Mouse (Mus musculus): Measurements from ENCODE around the gene Ppp1r37. TPM values are rescaled to one million over a fixed set of nuclear protein-coding genes. Genes with fewer than 3 reads are reported as not detected.
"Not testable (repeated sequence)": the region's sequence is repeated elsewhere in the genome, so short reads cannot be mapped to it uniquely, and the experiment has no call there.

The Ppp1r37 gene
- total RNA-seq, 2 experiments from 2014 or later, result 116 to 118 TPM

DNA sequence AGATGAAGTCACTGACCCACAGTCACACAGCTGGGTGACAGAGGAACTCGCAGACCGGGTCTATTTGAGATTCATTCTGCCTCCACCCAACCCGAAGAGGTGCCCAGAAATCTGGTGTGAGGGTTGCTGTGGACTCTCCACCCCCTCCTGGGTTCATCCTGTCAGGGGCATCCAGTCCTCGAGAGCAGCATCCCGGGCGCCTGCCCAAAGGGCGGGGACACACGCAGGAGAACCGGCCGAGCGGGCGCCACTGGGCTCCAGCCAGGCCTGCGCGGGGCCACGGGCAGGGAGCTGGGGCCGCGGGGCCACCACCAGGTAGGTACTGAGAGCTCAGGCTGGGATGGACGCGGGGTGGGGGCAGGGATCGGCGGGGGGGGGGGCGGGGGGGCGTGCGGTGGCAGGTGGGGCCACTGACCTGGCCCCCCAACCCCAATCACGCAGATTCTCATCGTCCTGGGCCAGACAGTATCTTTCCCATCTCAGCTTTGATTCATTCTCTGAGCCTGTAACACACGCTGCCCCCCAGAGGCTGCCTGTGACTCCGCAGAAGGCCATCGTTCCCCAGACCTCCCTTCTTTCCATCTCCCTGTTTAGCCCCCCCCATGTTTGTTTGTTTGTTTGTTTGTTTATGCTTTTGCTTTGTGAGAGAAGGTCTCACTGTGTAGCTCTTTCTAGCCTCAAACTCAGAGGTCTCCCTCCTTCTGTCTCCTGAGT, 45.1 kb downstream of the Ppp1r37 start, which contains the start of gene Nkpd1:
Nkpd1 (plus strand) TSS at position 187 of the 714 bp plus-strand sequence.
- no peak for DNase-seq (ENCODE audit: low spot score in 2 of 2)
- TF ChIP-seq CTCF (conservative IDR thresholded peaks at IDR 0.05), result peak; percentile 71
- H3K4me3 ChIP-seq, result peak within 1 kb of the TSS; percentile 13; the same call in 1 of the 2 replicates
- no peak within 1 kb of the TSS for H3K27ac ChIP-seq

- Histone ChIP-seq H3K4me3 (no peak overlapping the region), H3K27ac (no peak overlapping the region)
- no peak for TF ChIP-seq CTCF (conservative IDR thresholded peaks at IDR 0.05)
- no peak for DNase-seq (ENCODE audit: low spot score in 2 of 2)
Measured at GRCm38 (mm10) chr7:19512353-19512752, 50.5 kb downstream of the Ppp1r37 start.

- not testable (repeated sequence) for DNase-seq (ENCODE audit: low spot score in 2 of 2)
Measured at GRCm38 (mm10) chr7:19511934-19512333, 50.9 kb downstream of the Ppp1r37 start.

GRCm38 (mm10) chr7:19509786-19510185, 53.1 kb downstream of the Ppp1r37 start:
- no peak for DNase-seq (ENCODE audit: low spot score in 2 of 2)
- no peak overlapping the region; the same call in 1 of the 2 replicates for H3K4me3 ChIP-seq
- no peak for TF ChIP-seq CTCF (conservative IDR thresholded peaks at IDR 0.05)
- H3K27ac ChIP-seq, result no peak overlapping the region

More at GRCm38 (mm10) chr7:19511934-19512333, 50.9 kb downstream of the Ppp1r37 start:
- H3K27ac ChIP-seq, H3K4me3 ChIP-seq: not testable (repeated sequence)

DNA sequence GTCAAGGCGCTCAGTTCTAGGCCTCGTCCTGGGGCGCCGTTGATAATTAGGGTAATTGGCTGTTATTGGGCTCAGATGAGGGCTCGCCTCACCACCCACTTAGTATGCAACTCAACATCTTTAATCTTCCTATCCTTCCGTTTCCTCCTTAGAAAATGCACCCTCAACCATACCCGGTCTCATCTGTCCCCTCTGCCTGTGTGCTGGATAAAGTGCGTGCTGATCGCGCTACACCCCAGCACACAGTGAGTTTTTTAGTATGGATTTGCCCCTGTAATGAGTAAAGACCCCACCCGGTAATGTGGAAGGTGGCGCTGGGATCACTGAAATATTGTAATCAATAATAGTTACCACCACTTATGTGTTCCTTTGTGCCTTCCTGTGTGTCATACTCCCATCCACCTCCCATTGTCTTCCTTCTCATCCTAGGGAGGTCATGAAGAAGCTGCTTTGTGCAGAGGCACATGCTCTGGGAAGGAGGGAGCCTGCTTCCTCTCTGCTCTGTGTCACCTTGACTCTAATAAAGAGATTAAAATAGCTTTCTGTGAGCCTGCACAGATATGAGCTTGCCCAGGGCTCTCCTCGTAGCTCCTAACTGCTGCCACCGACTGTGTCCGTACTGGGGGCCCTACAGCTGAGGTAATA, 53.8 kb downstream of the Ppp1r37 start:
- no peak for TF ChIP-seq CTCF (conservative IDR thresholded peaks at IDR 0.05)
- Histone ChIP-seq H3K27ac (peak overlapping the region; percentile 86), H3K4me3 (peak overlapping the region; percentile 96)
- no peak for DNase-seq (ENCODE audit: low spot score in 2 of 2)

DNA sequence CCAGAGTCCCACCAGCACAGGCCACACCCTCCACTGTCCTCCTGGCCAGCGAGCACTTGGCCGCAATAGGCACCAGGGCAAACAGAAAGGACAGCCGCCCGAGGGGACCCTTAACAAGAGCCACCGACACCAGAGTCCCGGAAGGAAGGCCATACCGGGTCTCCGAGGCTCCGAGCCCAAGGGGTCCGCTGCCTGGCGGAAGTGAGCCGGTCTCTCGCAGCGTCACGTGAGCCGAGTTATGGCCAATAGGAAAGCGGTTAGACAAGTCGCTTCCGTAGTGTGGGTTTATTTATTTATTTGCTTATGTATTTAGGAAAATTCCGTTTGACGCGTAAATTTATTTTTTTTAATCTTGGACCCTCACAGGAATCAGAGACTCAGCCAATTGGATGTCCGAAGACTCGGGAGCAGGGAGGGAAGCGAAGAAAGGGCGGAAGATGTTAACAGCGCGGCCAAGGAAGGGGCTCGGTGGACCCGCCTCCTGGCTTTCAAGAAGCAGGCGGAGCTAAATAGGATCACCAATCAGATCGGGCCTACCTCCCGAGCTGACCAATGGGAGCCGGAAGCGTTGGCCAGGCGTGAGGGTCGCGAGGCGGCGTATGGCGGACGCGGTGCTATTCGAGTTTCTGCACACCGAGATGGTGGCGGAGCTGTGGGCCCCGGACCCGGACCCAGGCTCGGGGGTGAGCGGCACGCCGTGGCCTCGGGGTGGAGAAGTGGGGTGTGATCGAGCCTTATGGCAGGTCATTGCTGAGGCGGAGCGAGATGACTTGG, 54.5 kb downstream of the Ppp1r37 start, which contains the start of the genes Bloc1s3 and Trappc6a:
Bloc1s3 (minus strand) TSS at position 218 of the 774 bp plus-strand sequence.
Trappc6a (plus strand) TSS at position 246 of the 774 bp plus-strand sequence.
- Histone ChIP-seq H3K27ac (peak within 1 kb of the TSS; percentile 86), H3K4me3 (peak within 1 kb of the TSS; percentile 96)
- DNase-seq (ENCODE audit: low spot score in 2 of 2), result peak; percentile 92 to 94
- 0 out of 2 replicates have a peak, but pooled peaks have one; percentile 9 for TF ChIP-seq CTCF (conservative IDR thresholded peaks at IDR 0.05)

DNA sequence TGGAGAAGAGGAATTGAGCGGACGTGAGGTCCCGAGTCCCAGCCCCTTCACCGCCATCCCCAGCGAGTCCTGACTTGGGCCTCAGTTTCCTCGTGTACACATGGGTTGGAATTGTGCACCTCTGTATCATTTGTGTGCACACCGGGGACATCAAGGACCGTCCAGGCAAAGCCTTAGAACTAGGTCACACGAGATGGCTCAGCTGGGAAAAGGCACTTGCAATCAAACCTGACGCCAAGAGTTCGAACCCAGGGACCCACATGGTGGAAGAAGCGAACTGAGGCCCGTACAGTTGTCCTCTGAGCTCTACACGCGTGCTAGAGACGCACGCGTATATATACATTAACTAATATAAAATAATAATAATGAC, 55.3 kb downstream of the Ppp1r37 start:
- peak overlapping the region; percentile 86; the same call in 1 of the 2 replicates for H3K27ac ChIP-seq

DNA sequence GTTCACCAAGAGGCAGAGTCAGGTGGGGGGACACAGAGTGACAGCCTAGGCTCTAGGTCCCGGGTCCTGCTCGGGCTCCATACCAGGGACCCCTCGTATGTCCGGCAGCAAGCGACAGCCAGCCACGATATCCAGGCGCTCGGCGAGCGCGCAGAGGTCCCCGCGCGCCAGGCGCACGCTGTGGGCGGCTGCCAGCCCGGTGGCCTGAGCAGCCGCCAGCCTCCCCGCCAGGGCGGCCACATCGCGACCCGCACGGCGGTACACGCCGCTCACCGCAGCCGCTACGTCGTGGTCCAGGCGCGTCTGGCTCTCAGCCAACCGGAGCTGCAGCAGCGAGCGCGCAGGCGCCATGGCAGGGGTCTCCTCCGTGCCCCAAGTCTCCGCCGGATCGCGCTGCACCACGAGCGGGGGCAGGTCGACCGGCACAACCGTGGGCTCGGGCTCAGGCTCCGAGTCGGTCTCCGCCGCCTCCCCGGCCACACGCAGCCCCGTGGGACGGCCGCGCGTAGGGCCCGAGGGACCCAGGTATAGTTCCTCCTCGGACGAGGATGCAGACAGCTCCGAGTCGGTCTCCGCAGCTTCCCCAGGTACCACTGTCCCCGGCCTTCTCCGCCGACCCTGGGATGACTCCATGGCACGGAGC, 55.8 kb downstream of the Ppp1r37 start:
- Histone ChIP-seq H3K4me3 (peak overlapping the region; percentile 96), H3K27ac (no peak overlapping the region)
- TF ChIP-seq CTCF (conservative IDR thresholded peaks at IDR 0.05), result no peak
- no peak for DNase-seq (ENCODE audit: low spot score in 2 of 2)

More for the DNA sequence above, 55.3 kb downstream of the Ppp1r37 start:
- TF ChIP-seq CTCF (conservative IDR thresholded peaks at IDR 0.05), result no peak
- DNase-seq (ENCODE audit: low spot score in 2 of 2), result no peak
- H3K4me3 ChIP-seq, result peak overlapping the region; percentile 96

DNA sequence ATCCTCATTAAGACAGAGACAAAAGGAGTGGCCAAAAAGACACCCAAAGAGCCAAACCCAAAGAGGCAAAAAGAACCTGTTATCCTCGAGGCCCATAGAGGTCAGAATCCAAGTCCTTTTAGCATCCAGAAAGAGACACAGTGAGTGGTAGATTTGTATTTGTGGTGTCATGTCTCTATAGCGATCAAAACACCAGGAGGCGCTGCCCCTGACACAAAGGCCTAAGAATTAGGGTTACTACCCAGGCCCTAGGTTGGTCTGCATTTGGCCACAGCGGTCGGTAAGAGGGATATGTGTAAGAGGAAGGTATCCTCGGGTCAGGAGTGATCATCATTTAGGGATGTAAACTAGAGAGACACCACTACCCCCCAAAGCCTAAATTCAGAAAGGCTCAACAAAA, 56.5 kb downstream of the Ppp1r37 start:
- TF ChIP-seq CTCF (conservative IDR thresholded peaks at IDR 0.05), result peak; percentile 43
- no peak for DNase-seq (ENCODE audit: low spot score in 2 of 2)
- Histone ChIP-seq H3K4me3 (no peak overlapping the region), H3K27ac (no peak overlapping the region)

DNA sequence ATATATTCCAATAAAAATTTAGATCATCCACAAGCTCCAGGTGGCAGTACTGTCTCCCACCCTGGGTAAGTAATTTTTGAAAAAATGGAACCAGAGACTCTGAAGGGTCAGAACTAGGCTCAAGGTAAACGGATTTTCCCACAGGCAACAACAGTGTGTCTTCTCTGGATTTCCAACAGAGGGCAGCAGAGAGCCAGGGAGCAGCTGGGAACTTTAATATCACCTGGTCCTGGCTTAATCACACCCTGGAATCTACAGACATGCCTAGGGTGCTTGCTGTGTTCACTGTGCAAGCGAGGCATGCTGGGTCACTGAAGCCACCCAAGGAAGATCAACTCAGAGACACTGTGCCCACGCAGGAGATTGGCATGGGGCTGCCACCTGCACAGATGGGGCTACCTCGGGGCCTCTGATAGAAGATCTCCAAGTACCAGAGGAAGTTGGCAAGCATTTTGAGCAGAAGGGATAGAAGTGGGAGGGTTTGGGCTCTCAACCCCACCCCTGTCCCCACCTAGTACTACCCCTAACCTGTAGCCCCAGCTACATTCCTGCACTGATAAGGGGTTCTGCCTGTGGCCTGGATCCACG, 59.3 kb downstream of the Ppp1r37 start:
- Histone ChIP-seq H3K4me3 (no peak overlapping the region), H3K27ac (no peak overlapping the region)
- peak; percentile 97 for TF ChIP-seq CTCF (conservative IDR thresholded peaks at IDR 0.05)
- peak in 1 of 2 experiments; percentile 61 for DNase-seq (ENCODE audit: low spot score in 2 of 2)

- H3K27ac ChIP-seq, result no peak overlapping the region
- no peak for DNase-seq (ENCODE audit: low spot score in 2 of 2)
- no peak for TF ChIP-seq CTCF (conservative IDR thresholded peaks at IDR 0.05)
- no peak overlapping the region for H3K4me3 ChIP-seq
Measured at GRCm38 (mm10) chr7:19501658-19502057, 61.2 kb downstream of the Ppp1r37 start.

All from layer of hippocampus, adult 2 months (tissue).